Mouse (Mus musculus): ENCODE data around the gene Nags.

DNA sequence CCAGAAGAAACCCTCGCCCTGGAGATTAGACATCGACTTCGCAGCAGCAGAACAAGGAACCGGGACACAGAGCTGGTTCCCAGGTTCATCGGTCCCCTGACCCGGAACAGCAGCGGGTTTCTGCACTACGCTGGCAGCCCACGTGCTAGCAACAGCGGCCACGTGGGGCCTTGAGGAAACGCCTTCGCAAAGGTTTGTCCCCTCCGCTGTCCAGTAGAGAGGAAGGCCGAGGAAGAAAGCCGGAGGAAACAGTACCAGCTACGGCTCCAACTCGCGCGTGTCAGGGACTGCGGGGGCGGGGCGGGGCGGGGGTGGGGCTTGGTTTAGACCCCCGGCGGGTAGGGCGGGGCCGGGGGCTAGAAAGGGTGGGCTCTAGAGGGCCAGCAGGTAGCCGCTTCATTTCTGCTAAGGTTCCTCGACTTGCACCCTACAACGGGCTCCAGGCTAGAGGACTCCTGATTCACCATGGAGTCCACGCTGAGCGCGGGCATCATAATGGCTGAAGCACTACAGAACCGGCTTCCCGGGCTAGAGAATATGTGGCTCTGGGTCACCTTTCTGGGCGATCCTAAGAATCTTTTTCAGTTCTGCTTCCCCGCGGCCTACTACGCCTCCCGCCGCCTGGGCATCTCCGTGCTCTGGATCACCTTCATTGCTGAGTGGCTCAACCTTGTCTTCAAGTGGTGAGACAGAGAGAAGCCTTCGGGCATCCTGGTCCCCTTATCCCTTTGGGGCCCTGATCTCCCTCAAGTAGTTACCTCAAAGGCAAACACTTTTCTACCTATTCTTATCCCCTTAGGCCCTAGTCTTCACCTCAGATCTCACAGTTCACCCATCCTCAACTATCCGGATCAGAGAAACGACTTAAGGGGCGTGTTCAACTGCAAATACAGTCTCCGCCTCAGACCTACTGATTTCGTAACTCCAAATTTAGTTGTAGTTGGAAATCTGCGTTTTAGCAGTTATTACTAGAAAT is 44.4 kb downstream of the Nags start, which contains the start of gene G6pc3:
- TF ChIP-seq CTCF (IDR thresholded peaks at IDR 0.05; ENCODE audit: control insufficient read depth, insufficient read depth, insufficient replicate concordance, low read depth, low read length) (no peak), POLR2A (IDR thresholded peaks at IDR 0.05; ENCODE audit: control insufficient read depth, low read depth, low read length) (peak; percentile 46)
